Mouse (Mus musculus): Measurements from ENCODE around the gene Cdc42se2.

DNA sequence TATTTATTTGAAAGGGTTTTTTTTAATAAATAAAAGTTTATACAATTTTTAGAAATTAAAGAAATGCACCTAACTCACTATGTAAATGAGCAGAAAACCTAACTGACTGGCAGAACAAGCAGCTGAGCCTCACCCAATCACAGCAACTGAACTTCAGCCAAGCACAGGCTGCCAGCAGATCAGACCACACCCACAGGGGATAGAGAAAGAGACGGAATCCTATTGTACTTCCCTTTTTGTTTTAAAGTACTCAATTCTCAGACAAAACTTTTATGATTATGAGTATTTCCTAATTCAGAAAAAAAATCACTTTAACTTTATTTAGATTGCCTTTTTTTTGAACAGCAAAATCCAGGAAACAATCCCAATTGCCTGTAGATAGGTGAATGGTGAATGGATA is 29.5 kb downstream of the Cdc42se2 start:
- TF ChIP-seq CTCF (IDR thresholded peaks at IDR 0.05; ENCODE audit: insufficient read depth, low read depth, low read length) (no peak), POLR2A (IDR thresholded peaks at IDR 0.05; ENCODE audit: insufficient read depth, low read depth, low read length) (no peak)
